Mouse (Mus musculus): Measurements from ENCODE around the gene Prr5. TPM values are rescaled to one million over a fixed set of nuclear protein-coding genes. Genes with fewer than 3 reads are reported as not detected.
A peak's percentile ranks its signal among the peaks of the same experiment; 100 is the strongest.

Prr5 gene
- polyA plus RNA-seq, 1 experiment, result 8.8 TPM

GRCm38 (mm10) chr15:84638405-84638804, 31.0 kb upstream of the Prr5 start:
- TF ChIP-seq GATA1 (IDR thresholded peaks at IDR 0.05; ENCODE audit: borderline replicate concordance, low read length), result no peak
- TF ChIP-seq FLI1 (IDR thresholded peaks at IDR 0.05; ENCODE audit: low read length), result no peak
- no peaks in the 10 kb centered on the region for H3K36me3 ChIP-seq (replicated peaks; ENCODE audit: low read length)
- H3K9me3 ChIP-seq, result peaks cover 5% of the 10 kb centered on the region
- peak overlapping the region; percentile 33 for H3K4me3 ChIP-seq (replicated peaks)
- peaks cover 28% of the 10 kb centered on the region for H3K27me3 ChIP-seq (replicated peaks)
- H3K4me1 ChIP-seq, result peaks cover 51% of the 10 kb centered on the region

GRCm38 (mm10) chr15:84639072-84639450, 30.4 kb upstream of the Prr5 start:
- H3K4me3 ChIP-seq (replicated peaks), result peak overlapping the region; percentile 10
- H3K9me3 ChIP-seq, result peaks cover 8% of the 10 kb centered on the region
- H3K4me1 ChIP-seq, result peaks cover 51% of the 10 kb centered on the region
- H3K36me3 ChIP-seq (replicated peaks; ENCODE audit: low read length), result no peaks in the 10 kb centered on the region
- H3K27me3 ChIP-seq (replicated peaks), result peaks cover 32% of the 10 kb centered on the region
- TF ChIP-seq GATA1 (IDR thresholded peaks at IDR 0.05; ENCODE audit: borderline replicate concordance, low read length) (no peak), FLI1 (IDR thresholded peaks at IDR 0.05; ENCODE audit: low read length) (no peak)

- TF ChIP-seq GATA1 (IDR thresholded peaks at IDR 0.05; ENCODE audit: borderline replicate concordance, low read length), result no peak
- no peak for TF ChIP-seq FLI1 (IDR thresholded peaks at IDR 0.05; ENCODE audit: low read length)
- Histone ChIP-seq H3K27me3 (replicated peaks) (peaks cover 28% of the 10 kb centered on the region), H3K36me3 (replicated peaks; ENCODE audit: low read length) (no peaks in the 10 kb centered on the region), H3K9me3 (peaks cover 8% of the 10 kb centered on the region), H3K4me3 (replicated peaks) (peak overlapping the region; percentile 20), H3K4me1 (peaks cover 51% of the 10 kb centered on the region)
Observed at GRCm38 (mm10) chr15:84639451-84640136, 29.8 kb upstream of the Prr5 start.

GRCm38 (mm10) chr15:84640722-84641121, 28.7 kb upstream of the Prr5 start:
- TF ChIP-seq GATA1 (IDR thresholded peaks at IDR 0.05; ENCODE audit: borderline replicate concordance, low read length) (no peak), FLI1 (IDR thresholded peaks at IDR 0.05; ENCODE audit: low read length) (no peak)
- Histone ChIP-seq H3K4me1 (peaks cover 51% of the 10 kb centered on the region), H3K9me3 (peaks cover 18% of the 10 kb centered on the region), H3K36me3 (replicated peaks; ENCODE audit: low read length) (no peaks in the 10 kb centered on the region), H3K27me3 (replicated peaks) (peaks cover 23% of the 10 kb centered on the region), H3K4me3 (replicated peaks) (no peak overlapping the region)

- Histone ChIP-seq H3K27me3 (replicated peaks) (peaks cover 23% of the 10 kb centered on the region), H3K9me3 (peaks cover 22% of the 10 kb centered on the region), H3K4me3 (replicated peaks) (no peak overlapping the region), H3K36me3 (replicated peaks; ENCODE audit: low read length) (no peaks in the 10 kb centered on the region), H3K4me1 (peaks cover 51% of the 10 kb centered on the region)
- TF ChIP-seq FLI1 (IDR thresholded peaks at IDR 0.05; ENCODE audit: low read length) (no peak), GATA1 (IDR thresholded peaks at IDR 0.05; ENCODE audit: borderline replicate concordance, low read length) (no peak)
Observed at GRCm38 (mm10) chr15:84641127-84641526, 28.3 kb upstream of the Prr5 start.

GRCm38 (mm10) chr15:84641948-84642347, 27.5 kb upstream of the Prr5 start:
- no peak for TF ChIP-seq GATA1 (IDR thresholded peaks at IDR 0.05; ENCODE audit: borderline replicate concordance, low read length)
- TF ChIP-seq FLI1 (IDR thresholded peaks at IDR 0.05; ENCODE audit: low read length), result no peak

GRCm38 (mm10) chr15:84643178-84643577, 26.2 kb upstream of the Prr5 start:
- Histone ChIP-seq H3K27me3 (replicated peaks) (peaks cover 23% of the 10 kb centered on the region), H3K9me3 (peaks cover 33% of the 10 kb centered on the region), H3K4me3 (replicated peaks) (no peak overlapping the region), H3K36me3 (replicated peaks; ENCODE audit: low read length) (no peaks in the 10 kb centered on the region), H3K4me1 (peaks cover 52% of the 10 kb centered on the region)
- no peak for TF ChIP-seq GATA1 (IDR thresholded peaks at IDR 0.05; ENCODE audit: borderline replicate concordance, low read length)
- TF ChIP-seq FLI1 (IDR thresholded peaks at IDR 0.05; ENCODE audit: low read length), result no peak

More at GRCm38 (mm10) chr15:84641948-84642347, 27.5 kb upstream of the Prr5 start:
- H3K4me3 ChIP-seq (replicated peaks), result no peak overlapping the region
- no peaks in the 10 kb centered on the region for H3K36me3 ChIP-seq (replicated peaks; ENCODE audit: low read length)
- peaks cover 23% of the 10 kb centered on the region for H3K27me3 ChIP-seq (replicated peaks)
- peaks cover 27% of the 10 kb centered on the region for H3K9me3 ChIP-seq
- H3K4me1 ChIP-seq, result peaks cover 51% of the 10 kb centered on the region

- peaks cover 23% of the 10 kb centered on the region for H3K27me3 ChIP-seq (replicated peaks)
- TF ChIP-seq GATA1 (IDR thresholded peaks at IDR 0.05; ENCODE audit: borderline replicate concordance, low read length) (no peak), FLI1 (IDR thresholded peaks at IDR 0.05; ENCODE audit: low read length) (no peak)
Observed at GRCm38 (mm10) chr15:84651481-84651880, 17.9 kb upstream of the Prr5 start.

GRCm38 (mm10) chr15:84653151-84653550, 16.3 kb upstream of the Prr5 start:
- peaks cover 35% of the 10 kb centered on the region for H3K27me3 ChIP-seq (replicated peaks)
- no peak for TF ChIP-seq GATA1 (IDR thresholded peaks at IDR 0.05; ENCODE audit: borderline replicate concordance, low read length)
- no peak for TF ChIP-seq FLI1 (IDR thresholded peaks at IDR 0.05; ENCODE audit: low read length)
- H3K36me3 ChIP-seq (replicated peaks; ENCODE audit: low read length), result no peaks in the 10 kb centered on the region
- H3K4me1 ChIP-seq, result peaks cover 24% of the 10 kb centered on the region
- H3K9me3 ChIP-seq, result peaks cover 8% of the 10 kb centered on the region
- H3K4me3 ChIP-seq (replicated peaks), result no peak overlapping the region

More at GRCm38 (mm10) chr15:84651481-84651880, 17.9 kb upstream of the Prr5 start:
- Histone ChIP-seq H3K36me3 (replicated peaks; ENCODE audit: low read length) (no peaks in the 10 kb centered on the region), H3K4me3 (replicated peaks) (no peak overlapping the region), H3K9me3 (peaks cover 18% of the 10 kb centered on the region), H3K4me1 (peaks cover 29% of the 10 kb centered on the region)
